Mouse (Mus musculus): ENCODE data around the gene Mrpl51.

The Mrpl51 gene

DNA sequence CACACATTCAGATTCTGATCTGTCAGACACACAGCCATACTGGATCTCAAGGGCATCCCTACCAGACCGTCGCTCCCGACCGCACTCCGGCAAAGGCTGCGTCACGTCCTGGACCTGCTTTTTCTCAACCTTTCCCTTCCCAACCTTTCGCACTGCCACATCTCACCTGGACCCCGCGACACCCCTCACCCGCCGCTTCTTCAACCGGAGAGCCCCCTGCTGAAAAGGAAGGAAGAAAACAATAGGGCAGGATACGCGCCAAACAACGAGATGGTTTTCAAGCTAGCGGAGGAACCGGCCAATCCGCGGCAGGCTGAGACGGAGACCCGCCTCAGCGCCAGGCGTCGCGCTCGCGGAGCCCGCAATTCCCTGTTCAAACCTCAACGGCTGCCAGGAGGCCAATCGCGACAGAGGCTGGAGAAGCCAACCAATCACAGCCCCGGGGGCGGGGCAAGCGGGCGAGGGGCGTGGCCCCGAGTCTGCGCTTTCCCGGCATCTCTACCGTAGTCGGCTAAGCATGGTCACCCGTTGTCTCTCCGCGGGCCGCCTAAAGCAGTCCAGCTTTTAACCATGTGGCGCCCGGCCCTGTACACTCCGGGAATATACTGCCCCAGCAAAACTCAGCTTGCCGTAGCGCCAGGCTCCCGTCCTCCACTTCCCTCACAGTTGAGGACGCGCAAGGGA is at the start of gene Mrpl51, which contains the start of gene Ncapd2:
Gene Mrpl51 (plus strand): TSS at position 470 of the 684 bp plus-strand sequence.
Gene Ncapd2 (minus strand): TSS at position 370 of the 684 bp plus-strand sequence.
- DNase-seq (ENCODE audit: low read depth, low spot score), result peak; percentile 96

DNA sequence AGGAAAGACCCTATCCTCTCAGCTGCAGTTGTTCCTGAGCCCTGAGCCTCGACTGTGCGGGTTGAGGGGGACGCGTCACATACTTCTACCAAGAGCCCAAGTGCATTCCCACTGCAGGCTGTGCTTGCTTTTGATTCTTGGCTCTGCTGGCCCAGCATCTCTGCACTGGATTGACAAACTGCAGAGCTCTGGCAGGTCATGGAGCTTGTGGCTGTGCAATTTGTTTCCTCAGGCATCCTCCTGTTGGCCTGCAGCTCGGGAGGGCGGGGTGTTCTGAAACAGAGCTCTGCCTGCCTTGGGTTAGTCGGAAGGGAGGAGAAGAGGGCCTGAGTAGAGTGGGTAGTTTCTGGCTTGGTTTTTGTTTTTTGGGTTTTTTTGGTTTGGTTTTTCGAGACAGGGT is 49.2 kb upstream of the Mrpl51 start:
- no peak for DNase-seq (ENCODE audit: low read depth, low spot score)

DNA sequence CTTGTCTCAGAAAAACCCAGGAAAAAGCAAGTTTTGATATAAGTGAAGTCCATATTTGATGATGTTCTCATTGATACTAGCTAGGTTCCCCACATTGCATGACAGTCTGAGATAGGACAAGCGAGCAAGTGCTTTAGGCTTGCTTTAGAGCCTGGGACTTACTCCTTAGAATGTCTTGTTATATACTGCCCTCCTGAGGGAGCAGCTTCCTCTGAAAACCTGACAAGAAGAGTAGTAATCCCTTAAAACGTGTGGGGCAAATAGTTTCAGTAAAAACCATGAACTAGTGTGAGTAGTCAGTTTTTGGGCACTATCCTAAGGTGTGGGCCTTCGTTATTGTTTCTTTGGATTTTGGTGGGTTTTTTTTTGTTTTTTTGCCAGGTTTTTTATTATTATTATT is 48.5 kb upstream of the Mrpl51 start:
- no peak for DNase-seq (ENCODE audit: low read depth, low spot score)

DNA sequence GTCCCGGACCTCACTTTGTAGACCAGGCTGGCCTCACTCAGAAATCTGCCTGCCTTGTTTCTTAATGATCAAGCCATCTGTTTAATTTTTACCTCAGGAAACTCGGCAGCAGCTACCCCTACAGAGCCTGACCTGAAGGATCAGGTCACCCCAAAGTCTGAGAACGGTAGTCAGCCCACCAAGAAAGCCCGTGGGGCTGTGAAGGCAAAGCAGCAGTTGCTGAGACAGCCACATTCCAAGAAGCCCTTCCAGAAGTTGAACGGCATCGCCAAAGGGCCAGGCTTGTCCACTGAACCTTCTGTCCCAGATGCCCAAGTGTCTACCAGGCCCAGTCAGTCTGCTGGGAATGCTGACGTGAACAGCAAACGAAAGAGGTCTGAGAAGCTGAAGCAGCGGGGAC is 47.7 kb upstream of the Mrpl51 start:
- no peak for DNase-seq (ENCODE audit: low read depth, low spot score)

- peak; percentile 86 for DNase-seq (ENCODE audit: low read depth, low spot score)
Observed at GRCm38 (mm10) chr6:125145001-125145400, 46.6 kb upstream of the Mrpl51 start, which contains the start of gene Iffo1. Iffo1 (plus strand) TSS chr6:125145241.

DNA sequence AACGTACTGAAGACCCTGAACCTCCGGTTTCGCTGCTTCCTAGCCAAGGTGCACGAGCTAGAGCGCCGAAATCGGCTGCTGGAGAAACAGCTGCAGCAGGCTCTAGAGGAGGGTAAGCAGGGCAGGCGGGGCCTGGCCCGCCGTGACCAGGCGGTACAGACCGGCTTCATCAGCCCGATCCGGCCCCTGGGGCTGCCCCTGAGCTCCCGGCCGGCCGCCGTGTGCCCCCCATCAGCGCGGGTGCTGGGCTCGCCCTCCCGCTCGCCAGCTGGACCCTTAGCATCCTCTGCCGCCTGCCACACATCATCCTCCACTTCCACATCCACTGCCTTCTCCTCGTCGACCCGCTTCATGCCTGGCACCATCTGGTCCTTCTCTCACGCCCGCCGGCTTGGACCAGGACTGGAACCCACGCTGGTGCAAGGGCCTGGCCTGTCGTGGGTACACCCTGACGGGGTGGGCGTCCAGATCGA is 46.1 kb upstream of the Mrpl51 start:
- no peak for DNase-seq (ENCODE audit: low read depth, low spot score)

GRCm38 (mm10) chr6:125146148-125146547 is 45.5 kb upstream of the Mrpl51 start:
- no peak for DNase-seq (ENCODE audit: low read depth, low spot score)

DNA sequence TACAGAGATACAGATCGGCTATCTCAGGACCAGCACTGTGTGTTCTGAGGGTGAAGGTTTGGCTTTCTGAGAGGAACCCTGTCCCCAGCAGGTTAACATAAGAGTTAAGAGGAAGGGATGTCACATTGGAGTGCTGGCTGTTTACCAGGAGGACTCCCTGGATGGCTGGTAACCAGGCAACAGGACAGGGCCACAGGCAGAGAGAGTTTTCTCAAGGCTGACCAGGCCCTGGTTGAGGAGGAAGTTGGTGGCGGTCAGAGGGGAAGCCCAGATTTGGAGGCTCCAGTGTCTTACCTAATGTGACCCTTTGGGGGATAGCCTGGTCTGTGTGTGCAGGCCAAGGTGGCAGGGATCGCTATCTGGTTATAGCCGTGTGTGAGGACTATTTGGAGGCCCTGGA is 44.8 kb upstream of the Mrpl51 start:
- DNase-seq (ENCODE audit: low read depth, low spot score), result no peak

- DNase-seq (ENCODE audit: low read depth, low spot score), result no peak
Observed at GRCm38 (mm10) chr6:125147329-125147728, 44.3 kb upstream of the Mrpl51 start.

DNA sequence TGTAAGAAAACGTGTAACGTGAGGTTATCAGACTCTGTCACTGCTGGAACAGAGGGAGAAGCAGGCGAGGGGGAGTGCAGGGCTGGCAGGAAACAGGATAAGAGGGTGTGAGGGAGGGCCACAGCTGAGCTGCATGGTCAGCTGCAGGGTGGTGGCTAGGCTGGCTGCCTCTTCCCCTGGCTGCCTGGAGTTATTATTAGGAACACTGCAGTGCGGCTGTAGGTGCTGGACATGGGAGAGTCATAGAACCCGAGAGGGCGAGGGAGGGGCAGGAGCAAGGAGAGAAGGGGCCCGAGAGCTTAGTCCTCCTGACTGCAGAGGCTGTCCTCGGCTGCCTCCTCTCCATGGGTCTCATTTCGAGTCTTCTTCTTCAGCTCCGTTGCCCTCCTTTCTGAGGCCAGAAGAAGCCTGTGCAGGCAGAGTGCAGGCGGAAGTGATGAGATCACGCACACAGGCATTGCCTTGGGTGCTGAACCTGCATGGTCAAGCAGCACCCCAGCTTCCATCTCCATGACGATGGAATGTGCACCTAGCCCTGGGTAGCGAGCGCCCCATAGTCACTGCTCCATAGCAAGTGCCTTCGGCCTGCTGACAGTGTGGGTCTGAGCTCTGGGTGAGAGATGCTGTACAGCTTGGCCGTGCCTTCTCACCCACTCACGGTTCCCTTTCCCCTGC is 43.2 kb upstream of the Mrpl51 start:
- DNase-seq (ENCODE audit: low read depth, low spot score), result no peak

DNA sequence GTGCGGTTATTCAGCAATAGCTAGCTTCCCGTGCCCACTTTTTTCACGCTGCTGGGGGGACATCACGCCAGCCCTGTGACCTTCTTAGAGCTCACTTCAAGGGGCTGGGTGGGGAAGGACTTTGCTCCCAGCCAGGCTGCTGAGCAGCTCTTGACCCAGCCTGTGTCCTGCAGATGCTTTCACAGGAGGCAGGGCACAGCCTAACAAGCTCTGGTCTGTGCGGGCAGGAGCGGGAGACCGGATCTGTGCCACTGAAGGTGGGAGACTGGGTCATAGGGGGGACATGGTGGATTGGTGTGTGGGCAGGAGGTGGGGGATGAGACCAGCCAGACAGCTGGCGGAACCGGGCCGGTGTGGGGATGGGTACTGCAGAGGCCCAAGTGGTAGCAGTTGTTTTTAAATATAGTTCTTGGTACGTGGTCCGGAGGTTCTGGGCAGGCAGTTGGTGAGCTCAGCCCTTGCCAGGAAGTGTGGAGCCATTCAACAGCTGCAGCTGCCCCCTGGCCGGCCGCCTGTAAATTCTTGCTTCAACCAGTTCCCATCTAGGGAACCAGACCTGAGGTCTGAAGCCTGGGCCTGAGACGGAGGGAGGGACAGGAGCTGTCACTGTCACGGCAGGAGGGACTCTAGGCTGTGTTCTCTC is 42.6 kb upstream of the Mrpl51 start:
- no peak for DNase-seq (ENCODE audit: low read depth, low spot score)

GRCm38 (mm10) chr6:125149569-125149950 is 42.0 kb upstream of the Mrpl51 start:
- DNase-seq (ENCODE audit: low read depth, low spot score), result no peak

GRCm38 (mm10) chr6:125152212-125153017 is 39.2 kb upstream of the Mrpl51 start:
- no peak for DNase-seq (ENCODE audit: low read depth, low spot score)

- DNase-seq (ENCODE audit: low read depth, low spot score), result no peak
Observed at GRCm38 (mm10) chr6:125153018-125153389, 38.6 kb upstream of the Mrpl51 start.

GRCm38 (mm10) chr6:125153682-125154081 is 37.9 kb upstream of the Mrpl51 start:
- no peak for DNase-seq (ENCODE audit: low read depth, low spot score)

- no peak for DNase-seq (ENCODE audit: low read depth, low spot score)
Observed at GRCm38 (mm10) chr6:125154550-125154949, 37.1 kb upstream of the Mrpl51 start.

- DNase-seq (ENCODE audit: low read depth, low spot score), result no peak
Observed at GRCm38 (mm10) chr6:125155262-125155661, 36.3 kb upstream of the Mrpl51 start.

GRCm38 (mm10) chr6:125156491-125156890 is 35.1 kb upstream of the Mrpl51 start:
- no peak for DNase-seq (ENCODE audit: low read depth, low spot score)

GRCm38 (mm10) chr6:125156903-125157614 is 34.5 kb upstream of the Mrpl51 start:
- DNase-seq (ENCODE audit: low read depth, low spot score), result no peak

DNA sequence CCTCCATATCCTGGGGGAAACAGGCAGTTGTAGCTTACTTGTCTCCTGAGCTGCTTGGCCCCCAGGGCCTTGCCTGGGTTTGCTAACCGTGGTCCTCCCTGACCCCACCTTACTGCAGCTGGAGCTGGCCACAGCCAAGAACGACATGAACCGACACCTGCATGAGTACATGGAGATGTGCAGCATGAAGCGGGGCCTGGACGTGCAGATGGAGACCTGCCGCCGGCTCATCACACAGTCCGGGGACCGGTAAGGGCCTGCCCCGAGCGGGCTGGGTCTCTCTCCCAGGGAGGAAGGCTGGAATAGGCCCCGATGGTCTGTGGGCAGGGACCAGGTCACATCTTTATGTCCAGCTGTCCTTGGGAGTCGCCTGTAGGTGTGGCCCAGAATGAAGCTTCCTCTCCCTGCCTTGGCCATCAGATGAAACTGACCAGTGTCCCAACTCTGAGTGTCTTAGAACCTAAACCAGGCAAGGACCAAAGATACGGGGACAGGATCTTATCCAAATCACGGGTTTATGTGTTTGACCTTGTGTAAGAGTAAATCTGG is 32.6 kb upstream of the Mrpl51 start:
- no peak for DNase-seq (ENCODE audit: low read depth, low spot score)

Measured in retina, postnatal 7 days (tissue).